Mouse (Mus musculus) MEL (cell line): ENCODE data around the gene Pld1. TPM values are rescaled to one million over a fixed set of nuclear protein-coding genes. Genes with fewer than 3 reads are reported as not detected.

Source experiments
- DNase-seq: peaks from one replicate; pipeline ENCODE4 v3.0.0; 2011; ENCODE audit warnings: low read depth, low spot score
- H3K27ac ChIP-seq: 2 replicates; pipeline ENCODE4 v1.5.1; 2012; ENCODE audit warnings: low read depth, mild to moderate bottlenecking, control low read depth, low read length, moderate library complexity; ENCODE audit not compliant: control insufficient read depth
- H3K27me3 ChIP-seq, 2 experiments: fragments of 150-350 bp in 1 of 2; sonication (generic) in 1 of 2; 2 replicates each; pipeline ENCODE4 v1.6.1; 2012; ENCODE audit warnings: low read length in 2 of 2, mild to moderate bottlenecking in 2 of 2, improper control_type of control experiment in 1 of 2, moderate library complexity in 1 of 2; ENCODE audit not compliant: insufficient read depth in 2 of 2, control insufficient read depth in 1 of 2
- H3K36me3 ChIP-seq, 2 experiments: 2 replicates each; pipeline ENCODE4 v1.6.1; 2012 to 2014; ENCODE audit warnings: low read length in 2 of 2, improper control_type of control experiment in 1 of 2, inconsistent platforms in 1 of 2, mild to moderate bottlenecking in 1 of 2; ENCODE audit not compliant: insufficient read depth in 2 of 2, control insufficient read depth in 1 of 2
- H3K4me1 ChIP-seq, 2 experiments: fragments of 150-350 bp in 1 of 2; sonication (generic) in 1 of 2; 2 replicates each; pipeline ENCODE4 v1.6.1; 2012; ENCODE audit warnings: low read length in 2 of 2, improper control_type of control experiment in 1 of 2, mild to moderate bottlenecking in 1 of 2; ENCODE audit not compliant: insufficient read depth in 2 of 2, control insufficient read depth in 1 of 2
- H3K4me3 ChIP-seq, 2 experiments: fragments of 150-350 bp in 1 of 2; sonication (generic) in 1 of 2; 2 replicates each; pipeline ENCODE4 v1.5.1; 2012; ENCODE audit warnings: low read depth in 2 of 2, low read length in 2 of 2, mild to moderate bottlenecking in 2 of 2, moderate library complexity in 2 of 2, control low read depth in 1 of 2, improper control_type of control experiment in 1 of 2; ENCODE audit not compliant: control insufficient read depth in 1 of 2, insufficient read depth in 1 of 2
- H3K79me2 ChIP-seq: 2 replicates; pipeline ENCODE4 v1.6.1; 2012; ENCODE audit warnings: mild to moderate bottlenecking, low read length, moderate library complexity; ENCODE audit not compliant: control insufficient read depth, poor library complexity, insufficient read depth
- H3K9ac ChIP-seq: 2 replicates; pipeline ENCODE4 v1.6.1; 2012; ENCODE audit warnings: low read depth, mild to moderate bottlenecking, control low read depth, low read length, moderate library complexity; ENCODE audit not compliant: control insufficient read depth, poor library complexity, severe bottlenecking
- H3K9me3 ChIP-seq: fragments of 150-350 bp; sonication (generic); replicated peaks from 2 replicates; pipeline ENCODE4 v1.6.1; 2012; ENCODE audit warnings: mild to moderate bottlenecking, low read length, improper control_type of control experiment, moderate library complexity; ENCODE audit not compliant: insufficient read depth
- BHLHE40 ChIP-seq: IDR thresholded peaks from 2 replicates; pipeline ENCODE4 v1.6.1; 2012; ENCODE audit warnings: low read depth, mild to moderate bottlenecking, inconsistent platforms, low read length, improper control_type of control experiment, borderline replicate concordance
- CHD1 ChIP-seq: IDR thresholded peaks from 2 replicates; pipeline ENCODE4 v1.6.1; 2012; ENCODE audit warnings: low read depth, mild to moderate bottlenecking, inconsistent platforms, low read length, improper control_type of control experiment
- CHD2 ChIP-seq: IDR thresholded peaks from 2 replicates; pipeline ENCODE4 v1.6.1; 2011; ENCODE audit warnings: low read length, improper control_type of control experiment
- CTCF ChIP-seq, 3 experiments: IDR thresholded peaks in 2 of 3; conservative IDR thresholded peaks in 1 of 3; 2 replicates each; pipeline ENCODE4 v1.5.1; 2011 to 2012; ENCODE audit warnings: low read length in 3 of 3, low read depth in 2 of 3, mild to moderate bottlenecking in 2 of 3, improper control_type of control experiment in 1 of 3, inconsistent platforms in 1 of 3, mixed read lengths in 1 of 3, moderate library complexity in 1 of 3; ENCODE audit not compliant: control insufficient read depth in 1 of 3, insufficient read depth in 1 of 3, poor library complexity in 1 of 3, severe bottlenecking in 1 of 3
- E2F4 ChIP-seq: IDR thresholded peaks from 2 replicates; pipeline ENCODE4 v1.6.1; 2011; ENCODE audit warnings: low read depth, low read length, improper control_type of control experiment, borderline replicate concordance
- ELF1 ChIP-seq: IDR thresholded peaks from 2 replicates; pipeline ENCODE4 v1.6.1; 2014; ENCODE audit warnings: low read depth, mild to moderate bottlenecking, inconsistent platforms, low read length, improper control_type of control experiment, moderate library complexity
- EP300 ChIP-seq, 2 experiments: IDR thresholded peaks; 2 replicates each; pipeline ENCODE4 v1.6.1; 2011; ENCODE audit warnings: improper control_type of control experiment in 2 of 2, low read length in 2 of 2, low read depth in 1 of 2, mild to moderate bottlenecking in 1 of 2
- ETS1 ChIP-seq: IDR thresholded peaks from 2 replicates; pipeline ENCODE4 v1.6.1; 2012; ENCODE audit warnings: low read depth, mild to moderate bottlenecking, inconsistent platforms, low read length, improper control_type of control experiment, moderate library complexity
- GABPA ChIP-seq: IDR thresholded peaks from 2 replicates; pipeline ENCODE4 v1.6.1; 2012; ENCODE audit warnings: low read depth, mild to moderate bottlenecking, inconsistent platforms, low read length, improper control_type of control experiment, moderate library complexity
- GATA1 ChIP-seq: IDR thresholded peaks from 2 replicates; pipeline ENCODE4 v1.6.1; 2011; ENCODE audit warnings: low read depth, low read length, improper control_type of control experiment
- HCFC1 ChIP-seq: IDR thresholded peaks from 2 replicates; pipeline ENCODE4 v1.6.1; 2012; ENCODE audit warnings: low read depth, mild to moderate bottlenecking, inconsistent platforms, low read length, improper control_type of control experiment, moderate library complexity
- JUND ChIP-seq: IDR thresholded peaks from 2 replicates; pipeline ENCODE4 v1.6.1; 2011; ENCODE audit warnings: low read depth, mild to moderate bottlenecking, improper control_type of control experiment, low read length
- KAT2A ChIP-seq: conservative IDR thresholded peaks from 2 replicates; pipeline ENCODE4 v1.6.1; 2012; ENCODE audit warnings: low read depth, low read length, improper control_type of control experiment, inconsistent platforms
- MAFK ChIP-seq: IDR thresholded peaks from 2 replicates; pipeline ENCODE4 v1.6.1; 2011; ENCODE audit warnings: low read depth, mild to moderate bottlenecking, low read length, improper control_type of control experiment, borderline replicate concordance
- MAZ ChIP-seq: IDR thresholded peaks from 2 replicates; pipeline ENCODE4 v1.6.1; 2012; ENCODE audit warnings: low read depth, mild to moderate bottlenecking, inconsistent platforms, low read length, improper control_type of control experiment
- MYB ChIP-seq: IDR thresholded peaks from 2 replicates; pipeline ENCODE4 v1.6.1; 2011; ENCODE audit warnings: mild to moderate bottlenecking, low read depth, low read length, improper control_type of control experiment
- NELFE ChIP-seq: IDR thresholded peaks from 2 replicates; pipeline ENCODE4 v1.6.1; 2011; ENCODE audit warnings: low read depth, low read length, improper control_type of control experiment
- NRF1 ChIP-seq: IDR thresholded peaks from 2 replicates; pipeline ENCODE4 v1.6.1; 2014; ENCODE audit warnings: low read depth, mild to moderate bottlenecking, inconsistent platforms, low read length, improper control_type of control experiment, moderate library complexity; ENCODE audit not compliant: poor library complexity, insufficient read depth, severe bottlenecking
- RAD21 ChIP-seq: IDR thresholded peaks from 2 replicates; pipeline ENCODE4 v1.6.1; 2011; ENCODE audit warnings: mild to moderate bottlenecking, low read depth, low read length, improper control_type of control experiment
- SIN3A ChIP-seq: IDR thresholded peaks from 2 replicates; pipeline ENCODE4 v1.6.1; 2012; ENCODE audit warnings: low read length, improper control_type of control experiment, inconsistent platforms
- SMC3 ChIP-seq: IDR thresholded peaks from 2 replicates; pipeline ENCODE4 v1.6.1; 2011; ENCODE audit warnings: low read depth, low read length, improper control_type of control experiment
- TAL1 ChIP-seq: IDR thresholded peaks from 2 replicates; pipeline ENCODE4 v1.6.1; 2012; ENCODE audit warnings: mild to moderate bottlenecking, inconsistent platforms, low read length, moderate library complexity, mixed read lengths
- TCF12 ChIP-seq: IDR thresholded peaks from 2 replicates; pipeline ENCODE4 v1.6.1; 2014; ENCODE audit warnings: low read depth, mild to moderate bottlenecking, inconsistent platforms, low read length, improper control_type of control experiment, moderate library complexity
- UBTF ChIP-seq: IDR thresholded peaks from 2 replicates; pipeline ENCODE4 v1.6.1; 2012; ENCODE audit warnings: low read depth, mild to moderate bottlenecking, inconsistent platforms, low read length, improper control_type of control experiment, moderate library complexity, borderline replicate concordance; ENCODE audit not compliant: insufficient read depth
- USF1 ChIP-seq: IDR thresholded peaks from 2 replicates; pipeline ENCODE4 v1.6.1; 2014; ENCODE audit warnings: low read depth, mild to moderate bottlenecking, inconsistent platforms, low read length, improper control_type of control experiment, moderate library complexity
- USF2 ChIP-seq, 2 experiments: IDR thresholded peaks; 2 replicates each; pipeline ENCODE4 v1.6.1; 2011 to 2012; ENCODE audit warnings: improper control_type of control experiment in 2 of 2, low read length in 2 of 2, borderline replicate concordance in 1 of 2, inconsistent platforms in 1 of 2, low read depth in 1 of 2, mild to moderate bottlenecking in 1 of 2; ENCODE audit not compliant: insufficient read depth in 1 of 2
- ZNF384 ChIP-seq: IDR thresholded peaks from 2 replicates; pipeline ENCODE4 v1.6.1; 2012; ENCODE audit warnings: low read depth, mild to moderate bottlenecking, inconsistent platforms, low read length, improper control_type of control experiment
- polyA plus RNA-seq, 2 experiments: library from polyadenylated mRNA; stranded (reverse) in 1 of 2; unstranded in 1 of 2; fragments of >175 nt in 1 of 2; fragments of >200 nt in 1 of 2; gene quantifications; 2 replicates each; pipeline versions ENCODE4 v1.2.1 to v1.2.4; 2012; ENCODE audit warnings: low replicate concordance in 2 of 2, low read depth in 1 of 2; ENCODE audit not compliant: insufficient read length in 2 of 2, insufficient read depth in 1 of 2, missing spikeins in 1 of 2
- total RNA-seq: library from RNA; depleted of rRNA; stranded (reverse); fragments of 300-350 nt; gene quantifications from 2 replicates; pipeline ENCODE4 v1.2.3, GENCODE M21; 2012

Pld1 gene
- total and polyA plus RNA-seq, 3 experiments, result 0.22 TPM; not detected in 2

GRCm38 (mm10) chr3:28158916-28159315 is 220.4 kb downstream of the Pld1 start:
- no peak overlapping the region for H3K9ac ChIP-seq
- TF ChIP-seq RAD21 (no peak), E2F4 (no peak), USF1 (no peak), TCF12 (no peak), MYB (no peak), CHD2 (no peak), KAT2A (no peak), CHD1 (no peak), MAFK (no peak), GATA1 (no peak), EP300 (IDR thresholded peaks at IDR 0.05; ENCODE audit: low read depth in 1 of 2, low read length in 2 of 2) (no peak), ETS1 (no peak)

GRCm38 (mm10) chr3:28162346-28162745 is 223.9 kb downstream of the Pld1 start:
- Histone ChIP-seq H3K79me2 (no peaks in the 10 kb centered on the region), H3K9me3 (no peaks in the 10 kb centered on the region), H3K4me3 (no peak overlapping the region), H3K27ac (no peak overlapping the region), H3K27me3 (no peaks in the 10 kb centered on the region; a peak in 1 of 4 replicates), H3K36me3 (no peaks in the 10 kb centered on the region), H3K4me1 (no peaks in the 10 kb centered on the region), H3K9ac (no peak overlapping the region)
- TF ChIP-seq MYB (no peak), HCFC1 (no peak), CTCF (IDR thresholded peaks at IDR 0.05 in 2 of 3, conservative IDR thresholded peaks at IDR 0.05 in 1 of 3; ENCODE audit: control insufficient read depth in 1 of 3, insufficient read depth in 1 of 3, low read depth in 2 of 3, low read length in 3 of 3, poor library complexity in 1 of 3, severe bottlenecking in 1 of 3) (no peak), BHLHE40 (no peak), ZNF384 (no peak), KAT2A (no peak), JUND (no peak), TAL1 (no peak), NRF1 (no peak), EP300 (IDR thresholded peaks at IDR 0.05; ENCODE audit: low read depth in 1 of 2, low read length in 2 of 2) (no peak), MAZ (no peak), ELF1 (no peak), SMC3 (no peak), USF2 (IDR thresholded peaks at IDR 0.05; ENCODE audit: borderline replicate concordance in 1 of 2, insufficient read depth in 1 of 2, low read depth in 1 of 2, low read length in 2 of 2) (no peak), GABPA (no peak), NELFE (no peak), UBTF (no peak), GATA1 (no peak), SIN3A (no peak)
- no peak for DNase-seq

More at GRCm38 (mm10) chr3:28158916-28159315, 220.4 kb downstream of the Pld1 start:
- no peak for DNase-seq
- Histone ChIP-seq H3K27ac (no peak overlapping the region), H3K79me2 (no peaks in the 10 kb centered on the region), H3K9me3 (no peaks in the 10 kb centered on the region), H3K4me3 (no peak overlapping the region), H3K4me1 (no peaks in the 10 kb centered on the region), H3K27me3 (peaks cover 0 to 1% of the 10 kb centered on the region in 2 experiments; a peak in 2 of 4 replicates), H3K36me3 (no peaks in the 10 kb centered on the region)
